Mouse (Mus musculus) lung, adult 10 weeks (tissue): ENCODE data around the gene Gpbp1. TPM values are rescaled to one million over a fixed set of nuclear protein-coding genes. Genes with fewer than 3 reads are reported as not detected.

Source experiments
- polyA plus RNA-seq: library from polyadenylated mRNA; stranded (reverse); fragments of 350-450 nt; fragmentation: Illumina TruSeq; extraction: RNeasy Lipid Tissue Mini Kit (QIAGEN cat#74804); gene quantifications from one replicate; pipeline ENCODE4 v1.2.3, GENCODE M21; 2014; ENCODE audit warnings: low read depth, low replicate concordance; ENCODE audit not compliant: insufficient read depth

Gene Gpbp1
- polyA plus RNA-seq: 49.4 TPM

GRCm38 (mm10) chr13:111489802-111490723 is at the start of gene Gpbp1:
Gpbp1 (minus strand) TSS chr13:111490111.

Other genes with a start within 250 kb of the Gpbp1 start
- not detected for gene Actbl2, start 235.1 kb downstream of the Gpbp1 start, polyA plus RNA-seq
- not detected for gene Gm49496, start 59.8 kb upstream of the Gpbp1 start, polyA plus RNA-seq
- not detected for gene Gm10198, start 102.7 kb upstream of the Gpbp1 start, polyA plus RNA-seq
- gene Mier3, start 190.9 kb upstream of the Gpbp1 start, polyA plus RNA-seq: 4.8 TPM